Mouse (Mus musculus): ENCODE results near the gene Tuba1b.

- TF ChIP-seq CTCF (IDR thresholded peaks at IDR 0.05; ENCODE audit: low read depth), result no peak
- no peak for TF ChIP-seq EP300 (IDR thresholded peaks at IDR 0.05; ENCODE audit: low read depth)
These were observed 23.1 kb upstream of the Tuba1b start for GRCm38 (mm10) chr15:98957475-98957874.

Data from heart, postnatal 0 days (tissue).